Mouse (Mus musculus) heart, postnatal 0 days (tissue): ENCODE results near the gene Upf1. TPM values are rescaled to one million over a fixed set of nuclear protein-coding genes. Genes with fewer than 3 reads are reported as not detected.

Source experiments
- ATAC-seq: fragments of 200-750 bp; cut with Nextera tagmentation; 2 replicates; pipeline ENCODE4 v1.8.0; 2017; ENCODE audit warnings: low read depth, moderate number of reproducible peaks, moderate library complexity; ENCODE audit not compliant: insufficient read depth
- DNase-seq: peaks from one replicate; pipeline ENCODE4 v3.0.0-alpha.2; 2016; ENCODE audit warnings: low spot score
- H3K27ac ChIP-seq: fragments of 300-500 bp; sonication (generic); 2 replicates; pipeline ENCODE4 v1.5.1; 2014; ENCODE audit warnings: low read depth, mild to moderate bottlenecking
- H3K27me3 ChIP-seq: fragments of 300-500 bp; sonication (generic); 2 replicates; pipeline ENCODE4 v1.6.1; 2014; ENCODE audit warnings: low read length, mixed read lengths; ENCODE audit not compliant: control insufficient read depth, insufficient read depth
- H3K36me3 ChIP-seq: fragments of 300-500 bp; sonication (generic); replicated peaks from 2 replicates; pipeline ENCODE4 v1.6.1; 2014; ENCODE audit warnings: low read length, mixed read lengths; ENCODE audit not compliant: control insufficient read depth, insufficient read depth
- H3K4me1 ChIP-seq: fragments of 300-500 bp; sonication (generic); 2 replicates; pipeline ENCODE4 v1.6.1; 2014; ENCODE audit warnings: antibody characterized with exemption; ENCODE audit not compliant: control insufficient read depth, insufficient read depth
- H3K4me2 ChIP-seq: fragments of 300-500 bp; sonication (generic); 2 replicates; pipeline ENCODE4 v1.6.1; 2014; ENCODE audit warnings: low read depth, mild to moderate bottlenecking, low read length, moderate library complexity
- H3K4me3 ChIP-seq: fragments of 300-500 bp; sonication (generic); 2 replicates; pipeline ENCODE4 v1.5.1; 2014; ENCODE audit warnings: low read depth, low read length
- H3K9ac ChIP-seq: fragments of 300-500 bp; sonication (generic); replicated peaks from 2 replicates; pipeline ENCODE4 v1.6.1; 2014; ENCODE audit warnings: low read depth, low read length, mixed read lengths
- H3K9me3 ChIP-seq: fragments of 300-500 bp; sonication (generic); replicated peaks from 2 replicates; pipeline ENCODE4 v1.6.1; 2016; ENCODE audit warnings: low read length; ENCODE audit not compliant: control insufficient read depth
- CTCF ChIP-seq: IDR thresholded peaks from 2 replicates; pipeline ENCODE4 v1.5.1; 2016; ENCODE audit warnings: antibody characterized with exemption, control low read depth, low read depth
- EP300 ChIP-seq: IDR thresholded peaks from 2 replicates; pipeline ENCODE4 v1.6.1; 2016; ENCODE audit warnings: antibody characterized with exemption, low read depth
- WGBS: fragments of 180-500 bp; shearing (Covaris S2); extraction: QIAGEN DNeasy Blood & Tissue Kit; methylation state at CpG from one replicate; pipeline ENCODE4 v1.1.7; 2014; 5-methylcytosine and 5-hydroxymethylcytosine counted together
- polyA plus RNA-seq: library from polyadenylated mRNA; unstranded; fragments of >200 nt; fragmentation: Nextera tagmentation; extraction: Ambion mirVana; gene quantifications from 2 replicates; pipeline ENCODE4 v1.2.1, GENCODE M21; 2015
- total RNA-seq: library from RNA; depleted of rRNA; stranded (reverse); fragments of >200 nt; gene quantifications from 2 replicates; pipeline ENCODE4 v1.2.3, GENCODE M21; 2014; ENCODE audit warnings: low replicate concordance

Gene Upf1
- total and polyA plus RNA-seq, 2 experiments from 2014 or later = 7.0 to 16.5 TPM

DNA sequence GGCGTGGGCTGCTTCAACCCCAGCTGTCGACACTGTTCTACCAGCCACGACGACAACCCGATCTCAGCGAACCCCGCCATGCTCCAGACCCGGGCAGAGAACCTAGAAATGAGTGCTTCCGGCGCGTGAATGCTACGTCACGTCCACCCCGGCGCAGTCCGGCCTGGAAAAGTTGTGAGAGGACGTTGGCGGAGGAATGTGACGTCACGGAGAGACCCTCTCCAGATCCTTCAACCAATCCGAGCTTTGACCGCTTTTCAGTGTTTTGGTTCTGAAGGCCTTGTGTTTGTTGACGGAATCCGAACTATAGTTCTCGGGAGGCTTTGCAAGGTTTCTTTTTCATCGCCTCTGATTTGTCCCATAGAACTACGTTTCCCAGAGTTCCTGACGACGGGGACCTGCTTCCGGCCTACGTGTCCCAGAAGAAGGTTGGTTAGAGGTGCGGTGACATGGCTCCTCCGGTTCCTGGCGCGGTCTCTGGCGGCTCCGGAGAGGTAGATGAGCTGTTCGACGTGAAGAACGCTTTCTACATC is 50.7 kb downstream of the Upf1 start, which contains the start of the genes Ddx49 and Cope:
Ddx49 (minus strand) TSS at position 132 of the 533 bp plus-strand sequence.
Cope (plus strand) TSS at position 161 of the 533 bp plus-strand sequence.
- peak within 1 kb of the TSS; percentile 75 for H3K4me3 ChIP-seq
- ATAC-seq (peak; percentile 91), DNase-seq (peak; percentile 87)
- no peaks in the 10 kb centered on the region for H3K9me3 ChIP-seq
- 1% methylated on average over 40 of the region's 40 CpGs for WGBS
- peak within 1 kb of the TSS; percentile 62 for H3K27ac ChIP-seq
- peaks cover 15% of the 10 kb centered on the region for H3K4me1 ChIP-seq
- H3K4me2 ChIP-seq = peak within 1 kb of the TSS; percentile 89
- TF ChIP-seq CTCF = no peak; the same call in 1 of the 2 replicates
- no peak for TF ChIP-seq EP300
- peak within 1 kb of the TSS; percentile 80 for H3K9ac ChIP-seq
- H3K27me3 ChIP-seq = no peaks in the 10 kb centered on the region
- H3K36me3 ChIP-seq = peaks cover 48% of the 10 kb centered on the region

DNA sequence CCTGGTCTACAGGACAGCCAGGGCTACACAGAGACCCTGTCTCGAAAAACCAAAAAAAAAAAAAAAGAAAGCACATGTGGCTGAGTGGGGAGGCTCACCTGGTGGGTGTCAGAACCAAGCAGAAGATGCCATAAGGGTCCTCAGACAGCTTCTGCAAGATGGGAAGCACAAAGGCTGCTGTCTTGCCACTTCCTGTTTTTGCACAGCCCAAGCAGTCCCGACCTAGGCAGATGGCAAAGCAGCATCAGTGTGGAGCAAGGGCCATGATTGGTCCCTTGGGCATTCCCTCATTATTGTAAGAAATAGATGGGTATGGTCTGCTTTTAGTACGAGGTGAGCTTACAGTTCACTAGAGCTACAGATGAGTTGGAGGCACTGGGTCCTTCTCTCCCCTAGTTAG is 52.2 kb downstream of the Upf1 start:
- no peak for TF ChIP-seq EP300
- TF ChIP-seq CTCF = no peak
- Histone ChIP-seq H3K4me2 (no peak overlapping the region), H3K27ac (no peak overlapping the region), H3K4me3 (no peak overlapping the region), H3K9me3 (no peaks in the 10 kb centered on the region), H3K4me1 (peaks cover 15% of the 10 kb centered on the region), H3K9ac (no peak overlapping the region), H3K36me3 (peaks cover 50% of the 10 kb centered on the region), H3K27me3 (no peaks in the 10 kb centered on the region)
- DNase-seq = no peak
- ATAC-seq = no peak
- WGBS = 65% methylated on average over 3 of the region's 3 CpGs

- ATAC-seq (no peak), DNase-seq (no peak)
- no peak overlapping the region for H3K9ac ChIP-seq
- H3K4me3 ChIP-seq = no peak overlapping the region
- TF ChIP-seq CTCF (no peak), EP300 (no peak)
- peaks cover 84% of the 10 kb centered on the region for H3K36me3 ChIP-seq
- no peaks in the 10 kb centered on the region for H3K9me3 ChIP-seq
- H3K4me1 ChIP-seq = no peaks in the 10 kb centered on the region
- WGBS = 59% methylated on average over 5 of the region's 5 CpGs
- no peaks in the 10 kb centered on the region for H3K27me3 ChIP-seq
- H3K27ac ChIP-seq = no peak overlapping the region
- no peak overlapping the region for H3K4me2 ChIP-seq
Measured at GRCm38 (mm10) chr8:70293988-70294405, 59.1 kb downstream of the Upf1 start.

DNA sequence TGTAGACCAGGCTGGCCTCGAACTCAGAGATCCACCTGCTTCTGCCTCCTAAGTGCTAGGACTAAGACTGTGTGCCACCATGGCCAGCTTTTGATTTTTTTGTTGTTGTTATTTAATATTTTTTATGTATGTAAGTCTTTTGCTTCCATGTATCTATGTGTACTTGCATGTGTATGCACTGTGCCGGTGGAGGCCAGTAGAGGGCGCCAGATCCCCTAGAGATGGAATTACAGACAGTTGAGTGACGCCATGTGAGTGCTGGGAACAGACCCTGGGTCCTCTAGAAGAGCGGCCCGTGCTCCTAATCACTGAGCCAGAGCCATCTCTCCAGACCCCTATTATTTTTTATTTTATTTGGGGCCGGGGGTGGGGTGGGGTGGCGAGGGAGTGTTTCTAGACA is 66.3 kb downstream of the Upf1 start:
- H3K36me3 ChIP-seq = peaks cover 49% of the 10 kb centered on the region
- no peak overlapping the region for H3K27ac ChIP-seq
- H3K9me3 ChIP-seq = no peaks in the 10 kb centered on the region
- WGBS = 85% methylated on average over 8 of the region's 8 CpGs
- ATAC-seq = no peak
- TF ChIP-seq CTCF (0 out of 2 replicates have a peak, but pooled peaks have one; percentile 0), EP300 (no peak)
- H3K27me3 ChIP-seq = no peaks in the 10 kb centered on the region
- DNase-seq = no peak
- H3K4me2 ChIP-seq = no peak overlapping the region
- no peak overlapping the region for H3K4me3 ChIP-seq
- H3K9ac ChIP-seq = no peak overlapping the region
- H3K4me1 ChIP-seq = peaks cover 5% of the 10 kb centered on the region

- Histone ChIP-seq H3K4me2 (no peak overlapping the region), H3K27ac (no peak overlapping the region), H3K9me3 (no peaks in the 10 kb centered on the region), H3K9ac (no peak overlapping the region), H3K27me3 (no peaks in the 10 kb centered on the region), H3K4me1 (peaks cover 5% of the 10 kb centered on the region), H3K36me3 (peaks cover 38% of the 10 kb centered on the region), H3K4me3 (no peak overlapping the region)
- ATAC-seq (no peak), DNase-seq (no peak)
- 92% methylated on average over 15 of the region's 15 CpGs for WGBS
- no peak for TF ChIP-seq EP300
- TF ChIP-seq CTCF = no peak
Measured at GRCm38 (mm10) chr8:70285304-70285703, 67.8 kb downstream of the Upf1 start.

DNA sequence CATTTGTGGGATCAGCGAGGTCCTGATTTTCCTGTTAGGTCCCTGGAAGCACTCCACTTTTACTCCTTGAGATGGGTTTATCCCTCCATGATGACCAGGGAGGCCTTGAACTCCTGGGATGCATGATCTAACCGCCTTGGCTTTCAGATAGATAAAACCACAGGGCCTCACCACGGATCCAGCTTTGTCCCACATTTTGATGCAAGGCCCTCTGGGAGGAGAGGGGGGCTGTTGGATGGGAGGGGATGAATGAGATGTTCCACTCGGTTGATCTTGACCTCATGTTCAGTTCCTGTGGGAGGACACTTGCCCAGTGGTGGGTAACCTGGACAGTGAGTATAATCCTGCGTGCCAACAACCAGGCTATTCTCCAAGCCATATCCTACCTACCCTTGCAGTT is 68.7 kb downstream of the Upf1 start:
- Histone ChIP-seq H3K9ac (no peak overlapping the region), H3K27me3 (no peaks in the 10 kb centered on the region), H3K36me3 (peaks cover 36% of the 10 kb centered on the region), H3K4me1 (peaks cover 6% of the 10 kb centered on the region), H3K9me3 (no peaks in the 10 kb centered on the region), H3K4me2 (no peak overlapping the region), H3K27ac (no peak overlapping the region), H3K4me3 (no peak overlapping the region)
- 63% methylated on average over 5 of the region's 5 CpGs for WGBS
- no peak for ATAC-seq
- DNase-seq = no peak
- no peak for TF ChIP-seq EP300
- no peak for TF ChIP-seq CTCF
